Mouse (Mus musculus) left cerebral cortex, adult 18-20 months (tissue): Measurements from ENCODE around the gene Fcna. TPM values are rescaled to one million over a fixed set of nuclear protein-coding genes. Genes with fewer than 3 reads are reported as not detected.

ENCODE experiments used
- DNase-seq, 2 experiments: peaks; one replicate each; pipeline ENCODE4 v3.0.0; 2021 to 2022; ENCODE audit warnings: low spot score in 2 of 2, mixed read lengths in 1 of 2
- long read RNA-seq, 2 experiments: library from polyadenylated mRNA; stranded (forward); transcript quantifications; one replicate each; pipeline ENCODE4 v2.0.0; 2021
- total RNA-seq, 2 experiments: library from RNA; stranded (reverse); gene quantifications; 2 replicates each; pipeline ENCODE4 v1.2.3; 2021

Gene Fcna
- total RNA-seq: under 1 TPM; 0.66 to 0.79 TPM
- long read RNA-seq, experiment 1, partial matches to known transcripts: 0 of 1 reads
- long read RNA-seq, experiment 1, other reads (novel, unspliced or antisense): 0 of 1 reads
- long read RNA-seq, experiment 2: 0 reads

DNA sequence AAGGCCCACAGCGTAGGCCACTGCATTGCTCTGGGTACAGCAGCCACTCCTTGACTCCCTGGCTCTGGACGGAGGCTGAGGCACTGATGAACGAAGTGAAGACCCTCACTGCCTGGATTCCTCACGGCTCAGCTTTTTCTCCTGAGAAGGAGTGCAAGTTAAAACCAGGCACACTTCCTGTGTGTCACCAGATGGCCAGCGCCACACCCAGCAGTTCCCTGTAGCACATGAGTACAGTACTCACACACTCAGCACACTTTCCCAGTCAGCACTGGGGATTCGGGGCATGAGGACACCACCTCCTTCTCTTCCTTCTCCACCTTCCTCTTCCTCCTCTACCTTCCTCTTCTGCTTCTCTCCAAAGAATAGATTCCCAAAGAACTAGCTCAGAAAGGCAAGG lies at the start of gene Fcna:
TSS of gene Fcna (minus strand) at position 220 of the 400 bp plus-strand sequence.
- DNase-seq: no peak

DNA sequence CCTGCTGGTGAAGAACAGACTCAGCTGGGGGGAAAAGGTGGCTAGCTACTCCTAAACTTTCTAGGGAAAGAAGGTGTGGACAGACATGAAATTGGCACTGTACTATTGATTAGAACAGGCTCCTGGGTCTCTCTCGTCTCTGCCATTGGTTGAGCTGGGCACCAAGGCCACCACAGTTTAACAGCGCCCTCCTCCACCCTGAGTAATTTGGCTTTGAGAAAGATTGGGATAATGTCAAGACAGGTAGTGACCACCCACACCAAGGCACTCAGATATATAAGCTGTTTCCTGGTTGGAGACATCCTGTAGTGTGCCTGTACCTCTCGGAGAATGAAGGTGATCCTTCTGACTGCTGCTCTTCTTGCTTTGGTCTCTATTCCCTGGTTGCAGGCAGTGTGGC lies 48.7 kb upstream of the Fcna start, which contains the start of gene Lcn6:
TSS of gene Lcn6 (plus strand) at position 301 of the 400 bp plus-strand sequence.
- DNase-seq: no peak

DNA sequence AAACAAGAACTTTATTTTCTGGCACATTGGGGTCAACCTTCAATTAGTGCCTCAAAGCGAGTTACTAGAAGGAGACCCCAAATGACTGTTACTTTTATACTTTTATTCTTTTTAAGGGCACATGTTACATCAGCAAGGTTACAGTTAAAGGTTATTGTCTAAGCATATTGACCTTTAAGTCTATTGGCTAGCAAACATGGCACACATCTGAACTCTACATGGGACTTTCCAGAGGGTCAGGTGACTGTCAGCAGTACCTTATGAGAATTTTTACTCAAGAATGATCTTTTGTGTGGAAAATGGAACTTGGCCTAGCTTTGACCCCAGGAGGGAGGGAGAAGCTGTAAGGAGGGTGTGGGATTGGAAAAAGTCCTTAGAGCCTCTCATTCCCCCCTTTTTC lies 38.7 kb upstream of the Fcna start:
- DNase-seq: no peak

- no peak for DNase-seq
Measured at GRCm38 (mm10) chr2:25664125-25664524, 36.3 kb upstream of the Fcna start.

DNA sequence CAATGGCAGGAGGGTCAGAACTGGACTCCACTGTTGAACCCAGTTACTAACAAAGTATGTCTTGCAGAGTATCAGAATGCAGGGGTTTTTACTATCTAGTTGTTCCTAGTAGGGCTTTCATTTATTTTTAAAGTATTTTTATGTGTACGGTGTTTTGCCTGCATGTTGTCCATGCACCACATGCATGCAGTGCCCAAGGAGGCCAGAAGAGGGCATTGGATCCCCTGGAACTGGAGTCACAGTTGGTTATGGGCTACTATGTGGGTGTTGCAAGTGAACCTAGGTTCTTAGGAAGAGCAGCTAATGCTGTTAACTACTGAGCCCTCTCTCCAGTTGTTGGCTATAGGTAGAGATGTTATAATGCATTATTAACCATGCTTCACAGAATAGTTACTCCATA lies 35.7 kb upstream of the Fcna start:
- DNase-seq: peak; percentile 12 to 59

DNA sequence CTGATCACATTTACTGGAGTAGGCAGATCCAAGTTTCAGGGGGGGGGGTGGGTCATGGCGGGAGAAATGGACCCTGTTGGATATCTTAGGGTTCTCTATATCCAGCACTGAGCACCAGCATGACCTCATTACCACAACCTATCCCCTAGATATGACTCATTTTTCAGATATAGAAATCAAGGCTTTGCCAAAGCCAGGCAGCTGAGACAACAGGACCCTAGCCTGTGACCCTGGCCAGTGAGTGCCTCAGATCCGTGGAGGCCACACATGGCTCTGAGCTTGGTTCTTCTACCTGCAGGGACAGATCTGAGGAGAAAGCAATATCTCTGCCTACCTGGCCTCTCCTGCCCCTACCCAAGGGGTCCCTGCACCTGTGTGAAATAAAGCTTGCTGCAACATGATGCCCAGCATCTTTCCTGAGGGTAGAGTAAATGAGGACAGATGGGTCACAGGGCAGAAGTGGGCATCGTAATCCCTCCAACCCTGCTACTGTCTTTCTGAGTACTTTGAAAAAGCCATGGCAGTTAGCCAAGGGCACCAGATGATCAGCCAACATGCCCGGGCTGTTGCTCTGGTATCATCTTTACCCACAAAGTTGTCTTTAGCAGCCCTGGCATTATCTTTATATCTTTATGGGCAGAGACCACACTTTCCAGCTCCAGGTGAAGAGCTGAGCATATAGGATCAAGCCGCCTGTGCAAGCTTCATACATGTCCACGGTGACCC lies 33.6 kb upstream of the Fcna start:
- DNase-seq: no peak

DNA sequence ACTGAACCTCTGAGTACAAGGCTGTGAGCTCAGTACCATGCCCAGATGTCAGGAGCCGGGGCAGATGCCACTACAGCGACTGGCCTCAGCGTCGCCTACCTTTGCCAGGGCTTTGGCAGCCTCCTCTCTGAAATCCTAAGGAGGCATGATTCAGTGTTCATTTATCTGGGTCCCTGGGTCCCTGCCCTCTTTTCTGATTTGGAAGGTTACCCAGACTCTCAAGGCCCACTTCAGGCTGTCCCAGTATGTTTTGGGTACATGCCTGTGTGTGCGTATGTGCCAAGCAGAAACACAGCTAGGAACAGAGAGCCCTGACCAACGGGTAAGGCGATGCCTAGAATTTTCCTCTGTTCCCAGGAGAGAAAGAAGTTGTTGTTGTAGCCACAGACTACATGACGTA lies 32.4 kb upstream of the Fcna start:
- DNase-seq: no peak

- no peak for DNase-seq
Measured at GRCm38 (mm10) chr2:25657652-25658051, 29.8 kb upstream of the Fcna start, which contains the start of gene Lcn5. Lcn5 (plus strand) TSS chr2:25657952.

GRCm38 (mm10) chr2:25657246-25657645 lies 29.4 kb upstream of the Fcna start:
- no peak for DNase-seq

DNA sequence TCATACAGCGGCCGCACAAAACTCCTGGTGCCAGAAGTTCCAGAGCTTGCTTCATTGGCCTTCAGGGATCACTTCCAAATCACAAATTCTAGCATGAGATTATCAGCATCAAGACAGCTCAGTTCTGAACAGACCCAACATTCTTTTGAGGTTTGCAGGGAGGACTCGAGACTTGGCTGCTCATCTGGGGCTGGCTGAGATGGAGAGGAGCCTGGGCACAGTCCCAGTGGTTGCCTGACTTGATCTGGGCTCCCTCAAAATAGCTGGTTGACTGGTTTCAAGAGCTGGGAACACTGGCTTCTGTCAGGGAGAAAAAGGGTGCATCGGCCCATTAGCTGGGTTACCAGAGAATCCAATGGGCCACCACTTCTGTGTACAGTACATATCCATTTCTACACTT lies 28.9 kb upstream of the Fcna start:
- DNase-seq: peak in 1 of 2 experiments; percentile 17

GRCm38 (mm10) chr2:25654502-25654901 lies 26.7 kb upstream of the Fcna start:
- DNase-seq: no peak

DNA sequence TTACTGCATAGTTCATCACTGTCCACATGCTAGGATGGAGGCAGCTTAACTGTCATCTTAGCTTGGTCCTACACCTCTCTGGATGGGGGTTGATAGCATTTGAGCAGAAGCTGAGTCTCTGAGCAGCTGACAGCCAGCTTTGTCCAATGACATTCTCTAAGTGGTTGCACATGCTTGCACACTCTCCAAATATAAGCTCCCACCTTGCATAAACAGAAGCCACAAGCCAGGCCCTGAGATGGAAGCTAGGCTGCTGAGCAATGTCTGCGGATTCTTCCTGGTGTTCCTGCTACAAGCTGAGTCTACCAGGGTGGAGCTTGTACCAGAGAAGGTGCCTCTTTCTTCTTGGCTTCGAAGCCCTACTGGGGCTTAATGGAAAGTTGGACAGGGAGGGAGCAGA lies 25.1 kb upstream of the Fcna start, which contains the start of gene Lcn8:
TSS of gene Lcn8 (plus strand) at position 219 of the 400 bp plus-strand sequence.
- DNase-seq: no peak

DNA sequence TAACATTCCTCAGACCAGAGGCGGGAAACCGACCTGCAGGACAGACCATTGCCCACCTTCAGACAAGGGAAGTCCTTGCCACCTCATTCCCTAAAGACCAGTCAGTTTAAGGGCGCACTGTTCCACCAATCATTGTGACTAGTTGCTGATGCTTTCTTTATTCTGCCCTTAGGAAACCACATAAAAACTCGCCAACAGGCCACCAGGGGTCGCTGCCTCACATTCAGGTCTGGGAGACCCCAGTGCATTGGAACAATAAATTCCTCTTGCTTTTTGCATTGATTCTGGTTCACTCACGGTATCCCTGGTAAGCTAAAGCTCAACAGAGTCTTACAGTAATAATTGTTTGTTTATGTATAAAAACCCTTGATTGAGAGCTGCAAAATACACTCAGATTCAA lies 12.1 kb upstream of the Fcna start:
- peak in 1 of 2 experiments; percentile 33 for DNase-seq

DNA sequence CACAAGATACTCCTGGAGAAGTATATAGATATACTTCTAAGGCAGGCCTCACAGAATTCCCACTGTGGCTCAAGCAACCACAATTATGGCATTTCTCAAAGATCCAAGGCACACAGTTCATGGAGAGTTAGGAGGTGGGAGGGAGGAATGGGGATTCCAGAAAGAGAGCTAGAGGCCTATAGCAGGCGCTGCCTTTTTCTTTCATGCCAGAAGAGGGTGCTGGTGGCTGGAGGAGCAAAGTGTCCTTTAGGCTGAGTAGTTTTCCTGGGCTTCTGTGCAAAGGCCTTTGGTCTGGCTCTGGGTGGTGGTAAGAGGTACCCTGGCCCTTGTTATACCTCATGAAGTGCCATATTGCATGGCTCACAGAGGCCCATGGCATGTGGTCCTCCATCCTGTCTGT lies 6.2 kb upstream of the Fcna start:
- no peak for DNase-seq

- no peak for DNase-seq
Measured at GRCm38 (mm10) chr2:25633616-25634015, 5.8 kb upstream of the Fcna start.

DNA sequence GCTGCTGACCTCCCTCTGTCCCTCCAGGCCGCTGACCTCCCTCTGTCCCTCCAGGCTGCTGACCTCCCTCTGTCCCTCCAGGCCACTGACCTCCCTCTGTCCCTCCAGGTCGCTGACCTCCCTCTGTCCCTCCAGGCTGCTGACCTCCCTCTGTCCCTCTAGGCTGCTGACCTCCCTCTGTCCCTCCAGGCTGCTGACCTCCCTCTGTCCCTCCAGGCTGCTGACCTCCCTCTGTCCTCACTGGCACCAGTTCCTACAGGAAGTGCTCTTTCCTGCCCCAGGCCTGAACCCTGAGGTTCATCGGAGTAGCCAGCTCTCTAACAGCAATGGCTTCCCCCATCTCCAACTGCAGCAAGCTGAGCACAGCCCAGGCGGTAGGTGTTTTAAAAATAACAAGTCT lies 908 bp upstream of the Fcna start:
- no peak for DNase-seq

- no peak for DNase-seq
Measured at GRCm38 (mm10) chr2:25625986-25626385, 1.8 kb downstream of the Fcna start.

GRCm38 (mm10) chr2:25621229-25622200 lies 6.3 kb downstream of the Fcna start, which contains the start of gene Tmem141:
Tmem141 (minus strand) TSS chr2:25622005.
- peak; percentile 87 to 90 for DNase-seq

- DNase-seq: no peak
Measured at GRCm38 (mm10) chr2:25620852-25621228, 7.0 kb downstream of the Fcna start.

- DNase-seq: no peak
Measured at GRCm38 (mm10) chr2:25620386-25620785, 7.4 kb downstream of the Fcna start.

- no peak for DNase-seq
Measured at GRCm38 (mm10) chr2:25617578-25617977, 10.3 kb downstream of the Fcna start, which contains the start of gene Ccdc183. Ccdc183 (minus strand) TSS chr2:25617678.

GRCm38 (mm10) chr2:25616398-25616797 lies 11.4 kb downstream of the Fcna start:
- DNase-seq: no peak
